Mouse (Mus musculus) neural tube, embryonic 11.5 days (tissue): Measurements from ENCODE around the gene Tuba3a. TPM values are rescaled to one million over a fixed set of nuclear protein-coding genes. Genes with fewer than 3 reads are reported as not detected.

Source experiments
- microRNA-seq: library from miRNA; unstranded; fragments of <30 nt; microRNA quantifications from one replicate; pipeline ENCODE4, GENCODE M21; 2016
- polyA plus RNA-seq: library from polyadenylated mRNA; unstranded; fragments of >200 nt; fragmentation: Nextera tagmentation; extraction: Ambion mirVana; gene quantifications from 2 replicates; pipeline ENCODE4 v1.2.1, GENCODE M21; 2014

Gene Tuba3a
- polyA plus RNA-seq, 1 experiment from 2014 or later: 0.15 TPM

Small RNA genes lying within 50 kb of the gene (microRNA-seq; reads per million reads assigned to microRNA genes)
- not detected for gene Mir8113

Other genes with a start within 250 kb of the Tuba3a start
- gene Ing4, start 246.3 kb downstream of the Tuba3a start, polyA plus RNA-seq: 130 and 132 TPM in 2 replicates
- gene Acrbp, start 236.4 kb downstream of the Tuba3a start, polyA plus RNA-seq: 10.9 and 11.7 TPM in 2 replicates
- gene Lpar5, start 218.1 kb downstream of the Tuba3a start, polyA plus RNA-seq: 0.34 and 0.57 TPM in 2 replicates
- 117 and 123 TPM in 2 replicates for gene Chd4, start 190.1 kb downstream of the Tuba3a start, polyA plus RNA-seq
- gene Nop2, start 154.1 kb downstream of the Tuba3a start, polyA plus RNA-seq: 62.7 and 63.4 TPM in 2 replicates
- 13.8 and 16.5 TPM in 2 replicates for gene Iffo1, start 140.8 kb downstream of the Tuba3a start, polyA plus RNA-seq
- 2,338 and 2,354 TPM in 2 replicates for gene Gapdh, start 119.6 kb downstream of the Tuba3a start, polyA plus RNA-seq
- gene Ncapd2, start 94.3 kb downstream of the Tuba3a start, polyA plus RNA-seq: 137 and 139 TPM in 2 replicates
- gene Mrpl51, start 94.2 kb downstream of the Tuba3a start, polyA plus RNA-seq: 178 and 192 TPM in 2 replicates
- gene Vamp1, start 70.5 kb downstream of the Tuba3a start, polyA plus RNA-seq: 2.2 and 2.5 TPM in 2 replicates
- 1.2 and 1.7 TPM in 2 replicates for gene Tapbpl, start 54.2 kb downstream of the Tuba3a start, polyA plus RNA-seq
- 0.77 and 1.3 TPM in 2 replicates for gene Cd27, start 49.0 kb downstream of the Tuba3a start, polyA plus RNA-seq
- gene Ltbr, start 27.8 kb upstream of the Tuba3a start, polyA plus RNA-seq: 18.8 and 19.2 TPM in 2 replicates
- gene Scnn1a, start 34.6 kb upstream of the Tuba3a start, polyA plus RNA-seq: 0.55 and 0.80 TPM in 2 replicates
- 27.4 TPM in 2 replicates for gene Tnfrsf1a, start 63.3 kb upstream of the Tuba3a start, polyA plus RNA-seq
- gene Plekhg6, start 94.8 kb upstream of the Tuba3a start, polyA plus RNA-seq: 0.09 and 0.30 TPM in 2 replicates
- 43.7 and 48.1 TPM in 2 replicates for gene Cd9, start 208.7 kb upstream of the Tuba3a start, polyA plus RNA-seq